8 mouse cellular contexts compared by ENCODE assay signal in genomic region chr5:64045502-64045901, GRCm38 (mm10). TPM values are rescaled to one million over a fixed set of nuclear protein-coding genes. Genes with fewer than 3 reads are reported as not detected.
DNase-seq lines count a peak whose midpoint lies in the region; ATAC-seq and TF ChIP-seq lines count a peak whose summit lies in the region.

No protein-coding gene starts in this region.

- 0 out of 2 replicates have a peak overlapping the region, but pooled peaks have one; percentile 0 for H3K27ac ChIP-seq in forebrain, embryonic 11.5 days (ENCODE audit: low read depth, low read length)
- H3K27ac ChIP-seq in hindbrain, postnatal 0 days: no peak overlapping the region
- no peak overlapping the region for H3K27ac ChIP-seq in lung, postnatal 0 days (ENCODE audit: low read length)
- H3K27ac ChIP-seq in stomach, embryonic 14.5 days (ENCODE audit: low read length): no peak overlapping the region

- peak; percentile 42 for ATAC-seq in forebrain, embryonic 11.5 days (replicated peaks; ENCODE audit: low FRiP score)
- ATAC-seq in hindbrain, postnatal 0 days: peak; percentile 74
- peak; percentile 85 for ATAC-seq in lung, postnatal 0 days
- ATAC-seq in stomach, embryonic 14.5 days (ENCODE audit: insufficient number of reproducible peaks, insufficient read depth, low FRiP score, low read depth): peak; percentile 33; the same call in 1 of the 2 replicates

- no peaks in the 10 kb centered on the region for H3K9me3 ChIP-seq in forebrain, embryonic 11.5 days (ENCODE audit: control insufficient read depth, low read length)
- H3K9me3 ChIP-seq in hindbrain, postnatal 0 days (ENCODE audit: low read length): no peaks in the 10 kb centered on the region
- H3K9me3 ChIP-seq in lung, postnatal 0 days (ENCODE audit: low read length): no peaks in the 10 kb centered on the region
- no peaks in the 10 kb centered on the region for H3K9me3 ChIP-seq in stomach, embryonic 14.5 days (ENCODE audit: control insufficient read depth, low read depth, low read length)

- TF ChIP-seq EP300 in lung, postnatal 0 days (IDR thresholded peaks at IDR 0.05): no peak

- H3K4me2 ChIP-seq in forebrain, embryonic 11.5 days (ENCODE audit: low read depth, low read length, severe bottlenecking): no peak overlapping the region
- H3K4me2 ChIP-seq in hindbrain, postnatal 0 days (ENCODE audit: low read depth, low read length): peak overlapping the region; percentile 22
- peak overlapping the region; percentile 44 for H3K4me2 ChIP-seq in lung, postnatal 0 days (replicated peaks; ENCODE audit: low read depth, low read length)
- H3K4me2 ChIP-seq in stomach, embryonic 14.5 days (replicated peaks; ENCODE audit: low read depth, low read length): no peak overlapping the region

- no peaks in the 10 kb centered on the region for H3K27me3 ChIP-seq in forebrain, embryonic 11.5 days (ENCODE audit: control insufficient read depth, insufficient read depth, low read length)
- no peaks in the 10 kb centered on the region for H3K27me3 ChIP-seq in hindbrain, postnatal 0 days (ENCODE audit: insufficient read depth, low read length)
- H3K27me3 ChIP-seq in lung, postnatal 0 days (replicated peaks; ENCODE audit: insufficient read depth, low read length): no peaks in the 10 kb centered on the region
- no peaks in the 10 kb centered on the region for H3K27me3 ChIP-seq in stomach, embryonic 14.5 days (ENCODE audit: control insufficient read depth, insufficient read depth, low read length)

- no peak overlapping the region for H3K4me3 ChIP-seq in forebrain, embryonic 11.5 days (ENCODE audit: low read depth, low read length)
- H3K4me3 ChIP-seq in hindbrain, postnatal 0 days (ENCODE audit: low read length): no peak overlapping the region
- no peak overlapping the region for H3K4me3 ChIP-seq in lung, postnatal 0 days (ENCODE audit: low read depth, low read length)
- no peak overlapping the region for H3K4me3 ChIP-seq in stomach, embryonic 14.5 days (ENCODE audit: low read depth, low read length)

- H3K36me3 ChIP-seq in forebrain, embryonic 11.5 days (ENCODE audit: control insufficient read depth, insufficient read depth, low read length): no peaks in the 10 kb centered on the region
- no peaks in the 10 kb centered on the region for H3K36me3 ChIP-seq in hindbrain, postnatal 0 days (ENCODE audit: insufficient read depth, low read length)
- no peaks in the 10 kb centered on the region for H3K36me3 ChIP-seq in lung, postnatal 0 days (ENCODE audit: insufficient read depth, low read length)
- H3K36me3 ChIP-seq in stomach, embryonic 14.5 days (ENCODE audit: control insufficient read depth, insufficient read depth, low read length): no peaks in the 10 kb centered on the region

- H3K9ac ChIP-seq in forebrain, embryonic 11.5 days (ENCODE audit: low read length): no peak overlapping the region
- H3K9ac ChIP-seq in hindbrain, postnatal 0 days (replicated peaks; ENCODE audit: low read length): no peak overlapping the region
- H3K9ac ChIP-seq in lung, postnatal 0 days (replicated peaks; ENCODE audit: low read depth): no peak overlapping the region
- no peak overlapping the region for H3K9ac ChIP-seq in stomach, embryonic 14.5 days (replicated peaks; ENCODE audit: low read depth, low read length)

- DNase-seq in gastrocnemius, postnatal 10 days: peak; percentile 53
- no peak for DNase-seq in gastrocnemius, postnatal 25 days
- DNase-seq in Muller cell, postnatal 12 days (ENCODE audit: inconsistent ontology term): peak; percentile 84
- no peak for DNase-seq in forebrain, embryonic 11.5 days (ENCODE audit: low spot score)
- peak; percentile 58 for DNase-seq in hindbrain, postnatal 0 days (ENCODE audit: low spot score)
- DNase-seq in lung, postnatal 0 days (ENCODE audit: low spot score): peak; percentile 77
- DNase-seq in embryo, embryonic 9.5 days (ENCODE audit: extremely low spot score): no peak

- peaks cover 4% of the 10 kb centered on the region; the same call in 1 of the 2 replicates for H3K4me1 ChIP-seq in forebrain, embryonic 11.5 days (replicated peaks; ENCODE audit: control insufficient read depth, insufficient read depth, low read length)
- H3K4me1 ChIP-seq in hindbrain, postnatal 0 days (ENCODE audit: insufficient read depth, low read length): no peaks in the 10 kb centered on the region
- H3K4me1 ChIP-seq in lung, postnatal 0 days (ENCODE audit: insufficient read depth, low read depth, low read length): peaks cover 7% of the 10 kb centered on the region; the same call in 1 of the 2 replicates
- H3K4me1 ChIP-seq in stomach, embryonic 14.5 days (ENCODE audit: control insufficient read depth, insufficient read depth, low read length): no peaks in the 10 kb centered on the region

- 69% methylated on average over 8 of the region's 8 CpGs for WGBS in forebrain, embryonic 11.5 days
- 12% methylated on average over 8 of the region's 8 CpGs for WGBS in hindbrain, postnatal 0 days
- 9% methylated on average over 8 of the region's 8 CpGs for WGBS in lung, postnatal 0 days
- WGBS in stomach, embryonic 14.5 days: 47% methylated on average over 8 of the region's 8 CpGs

- TF ChIP-seq CTCF in hindbrain, postnatal 0 days (IDR thresholded peaks at IDR 0.05; ENCODE audit: low read depth): no peak
- no peak for TF ChIP-seq CTCF in lung, postnatal 0 days (IDR thresholded peaks at IDR 0.05)

RNA-seq across cellular contexts. Expression of gene Pgm2, which starts 47.2 kb away (rescaled TPM):
- total RNA-seq in gastrocnemius, postnatal 10 days (2021): 1 to 10 TPM; 7.0 to 8.5 TPM
- total RNA-seq in gastrocnemius, postnatal 25 days (2021): 1 to 10 TPM; 2.8 TPM
- polyA plus RNA-seq in forebrain, embryonic 11.5 days (2014; fragmentation: Nextera tagmentation; extraction: Ambion mirVana): 27.7 and 29.7 TPM in 2 replicates
- 8.6 and 11.4 TPM in 2 replicates for total RNA-seq in hindbrain, postnatal 0 days (2014; rRNA removed)
- polyA plus RNA-seq in hindbrain, postnatal 0 days (2015; fragmentation: Nextera tagmentation; extraction: Ambion mirVana): 14.8 and 17.5 TPM in 2 replicates
- 27.0 and 28.3 TPM in 2 replicates for polyA plus RNA-seq in lung, postnatal 0 days (2015; fragmentation: Nextera tagmentation; extraction: Ambion mirVana)
- polyA plus RNA-seq in stomach, embryonic 14.5 days (2014; fragmentation: Nextera tagmentation; extraction: Ambion mirVana): 33.2 and 34.4 TPM in 2 replicates

Comparison
In these comparisons a context has a peak if more than half of its experiments do, and no peak if none do; other contexts are left out.
1. DNase-seq: peak in gastrocnemius, postnatal 10 days (single experiment), Muller cell, postnatal 12 days (single experiment), hindbrain, postnatal 0 days (single experiment) and lung, postnatal 0 days (single experiment); none in gastrocnemius, postnatal 25 days (single experiment), forebrain, embryonic 11.5 days (single experiment) and embryo, embryonic 9.5 days (single experiment).
2. ATAC-seq: peak in every context shown above with its lines; median percentile 85 in lung, postnatal 0 days; 74 in hindbrain, postnatal 0 days; 42 in forebrain, embryonic 11.5 days; 33 in stomach, embryonic 14.5 days.
3. H3K4me2 ChIP-seq: peak in hindbrain, postnatal 0 days (single experiment) and lung, postnatal 0 days (single experiment); none in forebrain, embryonic 11.5 days (single experiment) and stomach, embryonic 14.5 days (single experiment).